Mouse (Mus musculus) kidney, embryonic 15.5 days (tissue): ENCODE measurements around the gene Eci1. TPM values are rescaled to one million over a fixed set of nuclear protein-coding genes. Genes with fewer than 3 reads are reported as not detected.
A peak's percentile ranks its signal among the peaks of the same experiment; 100 is the strongest.

ENCODE experiments used
- ATAC-seq: fragments of 200-750 bp; cut with Nextera tagmentation; replicated peaks from 2 replicates; pipeline ENCODE4 v1.8.0; 2017; ENCODE audit warnings: moderate TSS enrichment; ENCODE audit not compliant: low FRiP score
- H3K27ac ChIP-seq: fragments of 300-500 bp; sonication (generic); 2 replicates; pipeline ENCODE4 v1.5.1; 2015; ENCODE audit warnings: mild to moderate bottlenecking, inconsistent platforms
- H3K27me3 ChIP-seq: fragments of 300-500 bp; sonication (generic); 2 replicates; pipeline ENCODE4 v1.6.1; 2015; ENCODE audit warnings: inconsistent platforms
- H3K36me3 ChIP-seq: fragments of 300-500 bp; sonication (generic); 2 replicates; pipeline ENCODE4 v1.6.1; 2015; ENCODE audit warnings: inconsistent platforms
- H3K4me1 ChIP-seq: fragments of 300-500 bp; sonication (generic); 2 replicates; pipeline ENCODE4 v1.6.1; 2015; ENCODE audit warnings: inconsistent platforms
- H3K4me2 ChIP-seq: fragments of 300-500 bp; sonication (generic); 2 replicates; pipeline ENCODE4 v1.6.1; 2015; ENCODE audit warnings: moderate library complexity, mild to moderate bottlenecking, inconsistent platforms
- H3K4me3 ChIP-seq: fragments of 300-500 bp; sonication (generic); replicated peaks from 2 replicates; pipeline ENCODE4 v1.5.1; 2015; ENCODE audit warnings: mild to moderate bottlenecking, inconsistent platforms
- H3K9ac ChIP-seq: fragments of 300-500 bp; sonication (generic); 2 replicates; pipeline ENCODE4 v1.6.1; 2015; ENCODE audit warnings: mild to moderate bottlenecking, inconsistent platforms
- H3K9me3 ChIP-seq: fragments of 300-500 bp; sonication (generic); replicated peaks from 2 replicates; pipeline ENCODE4 v1.6.1; 2016; ENCODE audit warnings: inconsistent platforms
- WGBS: fragments of 180-500 bp; shearing (Covaris S2); methylation state at CpG from one replicate; pipeline ENCODE4 v1.1.7; 2015; ENCODE audit warnings: mixed read lengths; 5-methylcytosine and 5-hydroxymethylcytosine counted together
- polyA plus RNA-seq: library from polyadenylated mRNA; unstranded; fragments of >200 nt; fragmentation: Nextera tagmentation; extraction: Ambion mirVana; gene quantifications from 2 replicates; pipeline ENCODE4 v1.2.1, GENCODE M21; 2015

The Eci1 gene
- polyA plus RNA-seq, 1 experiment from 2014 or later = 115 TPM

- Histone ChIP-seq H3K9me3 (no peaks in the 10 kb centered on the region), H3K9ac (0 out of 2 replicates have a peak overlapping the region, but pooled peaks have one; percentile 7), H3K27ac (no peak overlapping the region), H3K4me3 (peak overlapping the region; percentile 74), H3K36me3 (peaks cover 51% of the 10 kb centered on the region), H3K4me2 (peak overlapping the region; percentile 67), H3K27me3 (no peaks in the 10 kb centered on the region), H3K4me1 (peaks cover 50% of the 10 kb centered on the region)
- WGBS = 90% methylated on average over 20 of the region's 20 CpGs
- no peak for ATAC-seq
Observed at GRCm38 (mm10) chr17:24477053-24477984, 50.9 kb downstream of the Eci1 start.

DNA sequence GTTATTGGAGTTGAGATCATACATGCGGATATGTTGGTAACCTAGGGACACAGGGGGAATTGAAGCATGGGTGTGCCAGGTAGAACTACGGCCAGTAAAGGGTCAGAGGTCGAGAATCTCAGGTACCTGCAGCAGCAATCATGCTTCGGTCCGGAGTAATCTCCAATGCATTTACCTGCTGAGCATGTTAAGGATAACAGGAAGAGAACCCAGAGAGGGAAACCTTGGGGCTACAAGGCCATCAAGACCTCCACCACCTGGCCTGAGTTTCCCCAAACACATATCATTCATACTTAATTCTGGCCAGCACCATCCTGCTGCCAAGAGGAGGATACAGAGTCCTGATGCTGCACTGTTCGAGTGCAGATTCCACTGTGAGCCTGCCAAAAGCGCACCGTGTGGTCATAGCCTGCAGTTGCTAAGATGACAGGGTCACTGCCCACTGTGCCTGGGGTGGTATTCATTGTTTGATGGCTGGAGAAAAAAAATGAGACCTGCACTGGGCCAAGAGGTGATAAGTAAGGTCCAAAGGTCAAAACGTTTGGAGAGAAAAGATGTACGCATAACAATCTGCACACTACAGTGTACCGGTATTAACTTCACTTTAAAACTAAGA, 51.7 kb downstream of the Eci1 start:
- Histone ChIP-seq H3K36me3 (peaks cover 48% of the 10 kb centered on the region), H3K9ac (peak overlapping the region; percentile 77), H3K4me2 (peak overlapping the region; percentile 67), H3K9me3 (no peaks in the 10 kb centered on the region), H3K4me1 (peaks cover 42% of the 10 kb centered on the region), H3K4me3 (peak overlapping the region; percentile 74), H3K27me3 (no peaks in the 10 kb centered on the region), H3K27ac (no peak overlapping the region; the same call in 1 of the 2 replicates)
- peak; percentile 4; the same call in 1 of the 2 replicates for ATAC-seq
- 51% methylated on average over 11 of the region's 11 CpGs for WGBS

- H3K27me3 ChIP-seq = no peaks in the 10 kb centered on the region
- peak within 1 kb of the TSS; percentile 74 for H3K4me3 ChIP-seq
- peak within 1 kb of the TSS; percentile 97 for H3K27ac ChIP-seq
- peaks cover 41% of the 10 kb centered on the region for H3K36me3 ChIP-seq
- H3K4me2 ChIP-seq = peak within 1 kb of the TSS; percentile 67
- ATAC-seq = peak; percentile 95
- peak within 1 kb of the TSS; percentile 77 for H3K9ac ChIP-seq
- WGBS = under 1% methylated on average over 48 of the region's 48 CpGs
- H3K9me3 ChIP-seq = no peaks in the 10 kb centered on the region
- peaks cover 35% of the 10 kb centered on the region for H3K4me1 ChIP-seq
Observed at GRCm38 (mm10) chr17:24478663-24479380, 52.4 kb downstream of the Eci1 start, which contains the start of gene Mlst8. Gene Mlst8 (minus strand): TSS chr17:24479078.

- Histone ChIP-seq H3K4me2 (peak overlapping the region; percentile 67), H3K9ac (no peak overlapping the region), H3K27ac (0 out of 2 replicates have a peak overlapping the region, but pooled peaks have one; percentile 58), H3K4me3 (peak overlapping the region; percentile 74), H3K4me1 (peaks cover 29% of the 10 kb centered on the region), H3K9me3 (no peaks in the 10 kb centered on the region), H3K36me3 (peaks cover 35% of the 10 kb centered on the region), H3K27me3 (no peaks in the 10 kb centered on the region)
- ATAC-seq = no peak
- 23% methylated on average over 1 of the region's 1 CpGs for WGBS
Observed at GRCm38 (mm10) chr17:24479431-24479830, 53.0 kb downstream of the Eci1 start.

DNA sequence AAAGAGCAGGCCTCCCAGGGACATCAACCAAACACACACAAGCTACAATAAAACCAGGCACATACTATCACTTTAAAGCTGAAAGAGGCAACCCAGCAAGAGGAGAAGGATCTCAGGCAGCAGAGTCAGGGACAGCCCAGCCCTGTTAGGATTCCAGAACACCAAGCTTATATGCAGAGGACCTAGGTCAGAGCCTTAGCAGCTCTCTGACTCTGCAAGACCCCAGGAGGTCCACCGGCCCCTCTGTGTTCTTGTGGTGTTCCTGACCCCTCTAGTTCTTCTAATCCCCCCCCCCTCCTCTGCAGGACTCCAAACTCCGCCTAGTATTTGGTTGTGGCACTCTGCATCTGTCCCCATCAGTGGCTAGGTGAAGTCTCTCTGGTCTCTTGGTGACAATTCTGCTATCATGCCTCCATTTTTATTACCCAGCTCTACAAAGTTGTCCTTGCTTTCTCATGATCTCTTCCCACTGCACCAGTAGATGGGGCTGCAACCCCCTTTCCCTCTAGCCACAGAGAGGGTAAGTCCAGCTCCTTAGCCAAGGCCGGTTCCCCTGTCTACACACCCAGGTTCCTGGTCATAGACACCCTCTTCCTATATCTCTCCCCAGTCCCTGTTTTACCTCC, 53.9 kb downstream of the Eci1 start:
- ATAC-seq = no peak
- Histone ChIP-seq H3K9me3 (no peaks in the 10 kb centered on the region), H3K4me1 (peaks cover 22% of the 10 kb centered on the region), H3K4me2 (peak overlapping the region; percentile 67; the same call in 1 of the 2 replicates), H3K4me3 (no peak overlapping the region), H3K27me3 (0 out of 2 replicates have a peak, but pooled peaks cover 6% of the 10 kb centered on the region), H3K36me3 (peaks cover 26% of the 10 kb centered on the region), H3K27ac (0 out of 2 replicates have a peak overlapping the region, but pooled peaks have one; percentile 6), H3K9ac (0 out of 2 replicates have a peak overlapping the region, but pooled peaks have one; percentile 10)
- 50% methylated on average over 3 of the region's 3 CpGs for WGBS

DNA sequence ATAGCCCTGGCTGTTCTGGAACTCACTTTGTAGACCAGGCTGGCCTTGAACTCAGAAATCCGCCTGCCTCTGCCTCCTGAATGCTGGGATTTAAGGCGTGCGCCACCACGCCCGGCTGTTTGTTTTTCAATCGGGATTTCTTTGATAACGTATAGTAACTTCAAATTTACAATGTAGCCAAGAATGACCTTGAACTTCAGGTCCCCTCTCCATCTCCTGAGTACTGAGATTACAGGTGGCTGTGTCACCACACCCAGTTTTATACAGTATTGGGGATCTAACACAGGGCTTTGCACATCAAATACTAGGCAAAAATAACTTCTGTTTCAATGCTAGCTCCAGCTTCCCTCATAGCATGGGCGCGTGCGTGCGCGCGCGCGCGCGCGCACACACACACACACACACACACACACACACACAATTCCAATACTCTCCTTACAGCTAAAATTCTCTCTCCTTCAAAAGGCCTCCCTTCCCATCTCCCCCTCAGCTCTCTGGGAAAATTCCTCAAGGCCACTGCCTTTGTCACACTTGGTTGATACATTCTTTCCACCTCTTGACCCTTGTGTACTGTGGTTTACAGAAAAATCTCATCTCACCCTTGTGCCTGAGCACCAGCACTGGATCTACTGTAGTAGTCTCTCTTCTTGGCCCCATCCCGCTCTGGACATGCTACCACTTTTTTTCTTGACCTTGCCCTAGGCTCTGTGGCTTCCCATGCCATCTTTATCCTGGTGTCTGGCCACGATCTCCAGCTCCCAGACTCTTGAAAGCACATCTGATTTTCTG, 54.8 kb downstream of the Eci1 start:
- H3K36me3 ChIP-seq = peaks cover 17% of the 10 kb centered on the region
- no peak for ATAC-seq
- WGBS = 94% methylated on average over 20 of the region's 20 CpGs

DNA sequence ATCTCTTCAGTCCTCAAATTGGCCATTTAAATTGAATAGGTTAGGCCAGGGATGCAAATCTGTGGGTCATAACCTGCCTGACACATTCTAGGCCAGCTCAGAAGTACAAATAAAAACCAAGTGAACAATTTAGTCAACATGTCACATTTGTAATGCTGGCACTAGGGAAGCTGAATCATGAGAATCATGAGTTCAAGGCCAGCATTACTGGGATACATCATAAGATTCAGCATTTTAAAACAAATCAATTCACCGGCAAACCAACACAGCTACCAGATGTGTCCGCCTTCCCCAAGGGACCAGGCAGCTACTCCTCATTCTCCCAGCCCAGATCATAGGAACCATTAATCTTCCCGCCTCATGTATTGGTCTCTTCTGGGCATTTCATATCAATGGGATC, 57.1 kb downstream of the Eci1 start:
- H3K27ac ChIP-seq = no peak overlapping the region
- H3K36me3 ChIP-seq = no peaks in the 10 kb centered on the region
- no peaks in the 10 kb centered on the region for H3K9me3 ChIP-seq
- H3K4me2 ChIP-seq = no peak overlapping the region
- peaks cover 34% of the 10 kb centered on the region for H3K27me3 ChIP-seq
- 95% methylated on average over 3 of the region's 3 CpGs for WGBS
- H3K4me3 ChIP-seq = no peak overlapping the region
- H3K9ac ChIP-seq = no peak overlapping the region
- no peak for ATAC-seq
- peaks cover 20% of the 10 kb centered on the region for H3K4me1 ChIP-seq

More for the DNA sequence above, 54.8 kb downstream of the Eci1 start:
- no peak overlapping the region; the same call in 1 of the 2 replicates for H3K27ac ChIP-seq
- no peaks in the 10 kb centered on the region for H3K9me3 ChIP-seq
- H3K4me3 ChIP-seq = no peak overlapping the region
- H3K4me1 ChIP-seq = peaks cover 26% of the 10 kb centered on the region
- no peak overlapping the region for H3K9ac ChIP-seq
- peaks cover 12% of the 10 kb centered on the region; the same call in 1 of the 2 replicates for H3K27me3 ChIP-seq
- no peak overlapping the region for H3K4me2 ChIP-seq

GRCm38 (mm10) chr17:24485090-24485860, 58.8 kb downstream of the Eci1 start:
- H3K4me2 ChIP-seq = no peak overlapping the region
- H3K27me3 ChIP-seq = peaks cover 50% of the 10 kb centered on the region
- ATAC-seq = no peak
- peaks cover 27% of the 10 kb centered on the region for H3K4me1 ChIP-seq
- no peaks in the 10 kb centered on the region for H3K9me3 ChIP-seq
- H3K4me3 ChIP-seq = no peak overlapping the region
- H3K36me3 ChIP-seq = no peaks in the 10 kb centered on the region
- H3K27ac ChIP-seq = no peak overlapping the region
- WGBS = 45% methylated on average over 11 of the region's 11 CpGs
- H3K9ac ChIP-seq = no peak overlapping the region

DNA sequence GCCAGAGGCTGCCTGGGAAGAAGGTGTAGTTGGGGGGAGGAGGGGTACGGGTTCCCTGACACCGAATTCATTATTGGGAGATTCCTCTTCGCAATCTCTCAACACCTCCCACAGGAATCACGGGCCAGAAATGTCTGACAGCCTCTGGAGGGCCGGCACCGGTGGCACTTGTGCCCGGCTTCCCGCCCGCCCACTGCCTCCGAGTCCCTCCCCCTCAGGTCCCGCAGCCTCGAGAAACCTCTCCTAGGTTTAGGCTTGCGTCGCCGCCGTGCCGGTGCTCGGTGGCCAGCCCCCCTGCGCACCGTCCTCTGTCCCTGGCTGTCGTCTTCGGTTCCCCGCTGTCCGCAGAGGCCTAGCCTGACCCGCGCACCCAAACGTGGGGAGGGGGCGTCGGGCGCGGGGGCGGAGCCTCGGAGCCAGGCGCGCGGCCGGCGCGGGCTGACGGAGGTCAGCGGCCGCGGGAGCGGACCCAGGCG, 61.8 kb downstream of the Eci1 start, which contains the start of gene Caskin1:
Gene Caskin1 (plus strand): TSS at position 416 of the 476 bp plus-strand sequence.
- Histone ChIP-seq H3K9ac (peak within 1 kb of the TSS; percentile 84), H3K4me2 (peak within 1 kb of the TSS; percentile 100), H3K36me3 (no peaks in the 10 kb centered on the region), H3K27me3 (peaks cover 51% of the 10 kb centered on the region), H3K4me3 (peak within 1 kb of the TSS; percentile 78), H3K9me3 (no peaks in the 10 kb centered on the region), H3K4me1 (peaks cover 29% of the 10 kb centered on the region), H3K27ac (no peak within 1 kb of the TSS)
- ATAC-seq = peak; percentile 64
- WGBS = 1% methylated on average over 28 of the region's 45 CpGs
